Mouse (Mus musculus) MEL (cell line): ENCODE data around the gene Atp1a2. TPM values are rescaled to one million over a fixed set of nuclear protein-coding genes. Genes with fewer than 3 reads are reported as not detected.
A peak's percentile ranks its signal among the peaks of the same experiment; 100 is the strongest.

Experiments used
- DNase-seq: peaks from one replicate; pipeline ENCODE4 v3.0.0; 2011; ENCODE audit warnings: low read depth, low spot score
- H3K27ac ChIP-seq: 2 replicates; pipeline ENCODE4 v1.5.1; 2012; ENCODE audit warnings: low read depth, mild to moderate bottlenecking, control low read depth, low read length, moderate library complexity; ENCODE audit not compliant: control insufficient read depth
- H3K27me3 ChIP-seq, 2 experiments: fragments of 150-350 bp in 1 of 2; sonication (generic) in 1 of 2; 2 replicates each; pipeline ENCODE4 v1.6.1; 2012; ENCODE audit warnings: low read length in 2 of 2, mild to moderate bottlenecking in 2 of 2, improper control_type of control experiment in 1 of 2, moderate library complexity in 1 of 2; ENCODE audit not compliant: insufficient read depth in 2 of 2, control insufficient read depth in 1 of 2
- H3K36me3 ChIP-seq, 2 experiments: 2 replicates each; pipeline ENCODE4 v1.6.1; 2012 to 2014; ENCODE audit warnings: low read length in 2 of 2, improper control_type of control experiment in 1 of 2, inconsistent platforms in 1 of 2, mild to moderate bottlenecking in 1 of 2; ENCODE audit not compliant: insufficient read depth in 2 of 2, control insufficient read depth in 1 of 2
- H3K4me1 ChIP-seq, 2 experiments: fragments of 150-350 bp in 1 of 2; sonication (generic) in 1 of 2; 2 replicates each; pipeline ENCODE4 v1.6.1; 2012; ENCODE audit warnings: low read length in 2 of 2, improper control_type of control experiment in 1 of 2, mild to moderate bottlenecking in 1 of 2; ENCODE audit not compliant: insufficient read depth in 2 of 2, control insufficient read depth in 1 of 2
- H3K4me3 ChIP-seq, 2 experiments: fragments of 150-350 bp in 1 of 2; sonication (generic) in 1 of 2; 2 replicates each; pipeline ENCODE4 v1.5.1; 2012; ENCODE audit warnings: low read depth in 2 of 2, low read length in 2 of 2, mild to moderate bottlenecking in 2 of 2, moderate library complexity in 2 of 2, control low read depth in 1 of 2, improper control_type of control experiment in 1 of 2; ENCODE audit not compliant: control insufficient read depth in 1 of 2, insufficient read depth in 1 of 2
- H3K79me2 ChIP-seq: 2 replicates; pipeline ENCODE4 v1.6.1; 2012; ENCODE audit warnings: mild to moderate bottlenecking, low read length, moderate library complexity; ENCODE audit not compliant: control insufficient read depth, poor library complexity, insufficient read depth
- H3K9ac ChIP-seq: 2 replicates; pipeline ENCODE4 v1.6.1; 2012; ENCODE audit warnings: low read depth, mild to moderate bottlenecking, control low read depth, low read length, moderate library complexity; ENCODE audit not compliant: control insufficient read depth, poor library complexity, severe bottlenecking
- H3K9me3 ChIP-seq: fragments of 150-350 bp; sonication (generic); replicated peaks from 2 replicates; pipeline ENCODE4 v1.6.1; 2012; ENCODE audit warnings: mild to moderate bottlenecking, low read length, improper control_type of control experiment, moderate library complexity; ENCODE audit not compliant: insufficient read depth
- CHD1 ChIP-seq: IDR thresholded peaks from 2 replicates; pipeline ENCODE4 v1.6.1; 2012; ENCODE audit warnings: low read depth, mild to moderate bottlenecking, inconsistent platforms, low read length, improper control_type of control experiment
- CHD2 ChIP-seq: IDR thresholded peaks from 2 replicates; pipeline ENCODE4 v1.6.1; 2011; ENCODE audit warnings: low read length, improper control_type of control experiment
- ELF1 ChIP-seq: IDR thresholded peaks from 2 replicates; pipeline ENCODE4 v1.6.1; 2014; ENCODE audit warnings: low read depth, mild to moderate bottlenecking, inconsistent platforms, low read length, improper control_type of control experiment, moderate library complexity
- EP300 ChIP-seq, 2 experiments: IDR thresholded peaks; 2 replicates each; pipeline ENCODE4 v1.6.1; 2011; ENCODE audit warnings: improper control_type of control experiment in 2 of 2, low read length in 2 of 2, low read depth in 1 of 2, mild to moderate bottlenecking in 1 of 2
- ETS1 ChIP-seq: IDR thresholded peaks from 2 replicates; pipeline ENCODE4 v1.6.1; 2012; ENCODE audit warnings: low read depth, mild to moderate bottlenecking, inconsistent platforms, low read length, improper control_type of control experiment, moderate library complexity
- GATA1 ChIP-seq: IDR thresholded peaks from 2 replicates; pipeline ENCODE4 v1.6.1; 2011; ENCODE audit warnings: low read depth, low read length, improper control_type of control experiment
- JUND ChIP-seq: IDR thresholded peaks from 2 replicates; pipeline ENCODE4 v1.6.1; 2011; ENCODE audit warnings: low read depth, mild to moderate bottlenecking, improper control_type of control experiment, low read length
- KAT2A ChIP-seq: conservative IDR thresholded peaks from 2 replicates; pipeline ENCODE4 v1.6.1; 2012; ENCODE audit warnings: low read depth, low read length, improper control_type of control experiment, inconsistent platforms
- MAX ChIP-seq: IDR thresholded peaks from 2 replicates; pipeline ENCODE4 v1.6.1; 2011; ENCODE audit warnings: low read length, improper control_type of control experiment
- MAZ ChIP-seq: IDR thresholded peaks from 2 replicates; pipeline ENCODE4 v1.6.1; 2012; ENCODE audit warnings: low read depth, mild to moderate bottlenecking, inconsistent platforms, low read length, improper control_type of control experiment
- MYB ChIP-seq: IDR thresholded peaks from 2 replicates; pipeline ENCODE4 v1.6.1; 2011; ENCODE audit warnings: mild to moderate bottlenecking, low read depth, low read length, improper control_type of control experiment
- MYC ChIP-seq: IDR thresholded peaks from 2 replicates; pipeline ENCODE4 v1.6.1; 2011; ENCODE audit warnings: low read depth, mild to moderate bottlenecking, low read length, improper control_type of control experiment, moderate library complexity
- NELFE ChIP-seq: IDR thresholded peaks from 2 replicates; pipeline ENCODE4 v1.6.1; 2011; ENCODE audit warnings: low read depth, low read length, improper control_type of control experiment
- NRF1 ChIP-seq: IDR thresholded peaks from 2 replicates; pipeline ENCODE4 v1.6.1; 2014; ENCODE audit warnings: low read depth, mild to moderate bottlenecking, inconsistent platforms, low read length, improper control_type of control experiment, moderate library complexity; ENCODE audit not compliant: poor library complexity, insufficient read depth, severe bottlenecking
- POLR2A ChIP-seq, 2 experiments: IDR thresholded peaks; 2 replicates each; pipeline ENCODE4 v1.6.1; 2011 to 2012; ENCODE audit warnings: low read length in 2 of 2, mild to moderate bottlenecking in 2 of 2, control low read depth in 1 of 2, improper control_type of control experiment in 1 of 2, low read depth in 1 of 2, moderate library complexity in 1 of 2; ENCODE audit not compliant: control insufficient read depth in 1 of 2, insufficient read depth in 1 of 2, poor library complexity in 1 of 2
- POLR2AphosphoS5 ChIP-seq: IDR thresholded peaks from 2 replicates; pipeline ENCODE4 v1.6.1; 2012; ENCODE audit warnings: low read depth, borderline replicate concordance, mild to moderate bottlenecking, inconsistent platforms, low read length, moderate library complexity, mixed read lengths
- RCOR1 ChIP-seq: IDR thresholded peaks from 2 replicates; pipeline ENCODE4 v1.6.1; 2012; ENCODE audit warnings: low read depth, mild to moderate bottlenecking, inconsistent platforms, low read length, improper control_type of control experiment
- SIN3A ChIP-seq: IDR thresholded peaks from 2 replicates; pipeline ENCODE4 v1.6.1; 2012; ENCODE audit warnings: low read length, improper control_type of control experiment, inconsistent platforms
- SMC3 ChIP-seq: IDR thresholded peaks from 2 replicates; pipeline ENCODE4 v1.6.1; 2011; ENCODE audit warnings: low read depth, low read length, improper control_type of control experiment
- TAL1 ChIP-seq: IDR thresholded peaks from 2 replicates; pipeline ENCODE4 v1.6.1; 2012; ENCODE audit warnings: mild to moderate bottlenecking, inconsistent platforms, low read length, moderate library complexity, mixed read lengths
- TBP ChIP-seq: IDR thresholded peaks from 2 replicates; pipeline ENCODE4 v1.8.0; 2011; ENCODE audit warnings: low read depth, low read length, improper control_type of control experiment
- TCF12 ChIP-seq: IDR thresholded peaks from 2 replicates; pipeline ENCODE4 v1.6.1; 2014; ENCODE audit warnings: low read depth, mild to moderate bottlenecking, inconsistent platforms, low read length, improper control_type of control experiment, moderate library complexity
- USF2 ChIP-seq, 2 experiments: IDR thresholded peaks; 2 replicates each; pipeline ENCODE4 v1.6.1; 2011 to 2012; ENCODE audit warnings: improper control_type of control experiment in 2 of 2, low read length in 2 of 2, borderline replicate concordance in 1 of 2, inconsistent platforms in 1 of 2, low read depth in 1 of 2, mild to moderate bottlenecking in 1 of 2; ENCODE audit not compliant: insufficient read depth in 1 of 2
- ZC3H11A ChIP-seq: IDR thresholded peaks from 2 replicates; pipeline ENCODE4 v1.6.1; 2012; ENCODE audit warnings: low read depth, mild to moderate bottlenecking, inconsistent platforms, low read length, improper control_type of control experiment
- ZKSCAN1 ChIP-seq: IDR thresholded peaks from 2 replicates; pipeline ENCODE4 v1.6.1; 2012; ENCODE audit warnings: low read depth, mild to moderate bottlenecking, inconsistent platforms, low read length, improper control_type of control experiment, moderate library complexity
- ZMIZ1 ChIP-seq: IDR thresholded peaks from 2 replicates; pipeline ENCODE4 v1.6.1; 2012; ENCODE audit warnings: low read depth, mild to moderate bottlenecking, inconsistent platforms, low read length, improper control_type of control experiment, moderate library complexity
- polyA plus RNA-seq, 2 experiments: library from polyadenylated mRNA; stranded (reverse) in 1 of 2; unstranded in 1 of 2; fragments of >175 nt in 1 of 2; fragments of >200 nt in 1 of 2; gene quantifications; 2 replicates each; pipeline versions ENCODE4 v1.2.1 to v1.2.4; 2012; ENCODE audit warnings: low replicate concordance in 2 of 2, low read depth in 1 of 2; ENCODE audit not compliant: insufficient read length in 2 of 2, insufficient read depth in 1 of 2, missing spikeins in 1 of 2
- total RNA-seq: library from RNA; depleted of rRNA; stranded (reverse); fragments of 300-350 nt; gene quantifications from 2 replicates; pipeline ENCODE4 v1.2.3, GENCODE M21; 2012

Gene Atp1a2
- total and polyA plus RNA-seq, 3 experiments, result 0.04 TPM; not detected in 2

DNA sequence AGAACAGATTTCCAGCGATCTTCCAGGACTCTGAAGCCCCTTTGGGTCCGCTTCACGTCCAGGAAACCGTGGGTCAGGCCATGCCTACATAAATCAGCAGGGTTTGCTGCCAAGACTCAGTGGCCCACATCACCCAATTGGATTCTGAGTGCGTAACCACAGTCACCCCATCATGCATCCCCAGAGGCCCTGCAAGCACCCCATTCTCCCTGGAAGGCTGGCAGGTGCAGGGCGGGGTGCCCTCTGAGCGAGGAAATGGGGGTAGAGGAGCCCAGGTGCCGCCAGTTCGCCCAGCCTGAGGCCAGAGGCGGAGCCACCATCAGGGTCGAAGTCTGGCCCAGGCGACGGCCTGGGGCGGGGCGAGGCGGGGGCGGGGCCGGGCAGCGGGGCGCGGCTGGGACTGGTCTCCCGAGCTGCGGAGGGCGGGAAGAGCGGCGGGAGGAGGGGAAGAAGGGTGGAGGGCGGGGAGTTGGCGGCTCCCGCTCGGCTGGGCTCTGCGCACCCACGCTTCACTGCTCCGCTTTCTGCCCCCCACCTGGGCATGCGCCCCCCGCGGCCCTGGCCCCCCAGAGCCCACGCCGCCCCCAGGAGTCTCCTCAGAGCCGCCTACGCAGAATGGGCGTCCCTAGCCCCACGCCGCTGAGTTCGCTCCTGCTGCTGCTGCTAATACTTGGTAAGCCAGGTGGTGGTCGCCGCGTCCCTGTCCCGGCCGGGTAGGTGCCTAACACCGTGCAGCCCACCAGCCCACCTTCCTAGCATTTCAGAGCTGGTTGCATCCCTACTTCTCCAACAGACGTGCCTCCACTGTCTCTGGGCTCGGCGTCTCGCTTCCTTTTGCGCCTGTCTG, 14.3 kb upstream of the Atp1a2 start:
- DNase-seq, result peak; percentile 89
- H3K79me2 ChIP-seq, result peaks cover 22% of the 10 kb centered on the region
- H3K4me1 ChIP-seq, result peaks cover 2 to 10% of the 10 kb centered on the region in 2 experiments
- H3K27ac ChIP-seq, result peak overlapping the region; percentile 62
- peak; percentile 56; the same call in 1 of the 2 replicates for TF ChIP-seq NRF1
- TF ChIP-seq POLR2A (IDR thresholded peaks at IDR 0.05; ENCODE audit: control insufficient read depth in 1 of 2, insufficient read depth in 1 of 2, low read depth in 1 of 2, low read length in 2 of 2, poor library complexity in 1 of 2), result peak; percentile 33 to 56; a peak in 2 of 4 replicates
- no peak for TF ChIP-seq ZKSCAN1
- TF ChIP-seq SMC3, result 0 out of 2 replicates have a peak, but pooled peaks have one; percentile 3
- TF ChIP-seq NELFE, result peak; percentile 22; the same call in 1 of the 2 replicates
- 0 out of 2 replicates have a peak, but pooled peaks have one; percentile 1 for TF ChIP-seq TBP
- TF ChIP-seq KAT2A, result no peak
- peak; percentile 3; the same call in 1 of the 2 replicates for TF ChIP-seq SIN3A
- TF ChIP-seq ZMIZ1, result no peak
- 0 out of 2 replicates have a peak, but pooled peaks have one; percentile 13 for TF ChIP-seq TCF12
- no peaks in the 10 kb centered on the region for H3K9me3 ChIP-seq
- H3K36me3 ChIP-seq, result 0 out of 4 replicates have a peak, but pooled peaks cover 0 to 3% of the 10 kb centered on the region in 2 experiments
- H3K9ac ChIP-seq, result peak overlapping the region; percentile 90
- H3K4me3 ChIP-seq, result peak overlapping the region; percentile 86 to 93
- H3K27me3 ChIP-seq, result no peaks in the 10 kb centered on the region

DNA sequence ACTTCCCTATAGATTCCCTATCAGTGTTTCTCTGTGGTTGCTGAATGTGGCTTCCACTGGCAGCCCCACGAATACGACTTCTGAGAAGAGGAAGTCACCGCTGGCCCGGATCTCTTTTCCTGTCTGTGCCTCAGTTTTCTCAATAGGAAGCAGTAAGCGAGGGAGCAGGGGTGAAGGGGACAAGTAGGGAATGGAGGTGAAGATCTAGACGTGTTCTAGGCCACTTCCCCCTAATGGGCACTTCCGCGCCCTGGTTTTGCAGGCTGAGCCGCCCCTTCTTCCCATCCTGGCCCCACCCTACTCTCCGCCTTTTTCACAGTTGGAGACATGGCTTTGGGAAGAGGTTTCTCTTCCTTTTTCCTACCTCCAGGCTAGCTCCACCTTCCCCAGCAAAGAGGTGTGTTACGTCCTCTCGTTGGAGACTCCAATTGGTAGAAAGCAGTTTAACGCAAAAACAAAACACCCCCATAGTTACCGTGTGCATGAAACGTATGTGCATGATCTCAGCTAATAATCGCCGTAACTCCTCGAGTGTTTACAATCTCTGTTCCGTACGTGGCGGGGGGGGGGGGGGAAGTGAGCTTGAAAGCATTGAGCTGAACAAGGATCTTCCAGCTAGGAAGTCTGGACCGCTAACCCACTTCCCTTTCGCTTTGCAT, 13.5 kb upstream of the Atp1a2 start:
- Histone ChIP-seq H3K9me3 (no peaks in the 10 kb centered on the region), H3K79me2 (peaks cover 22% of the 10 kb centered on the region), H3K36me3 (0 out of 4 replicates have a peak, but pooled peaks cover 0 to 3% of the 10 kb centered on the region in 2 experiments), H3K27ac (peak overlapping the region; percentile 62), H3K9ac (peak overlapping the region; percentile 55), H3K4me3 (peak overlapping the region; percentile 61 to 83), H3K27me3 (no peaks in the 10 kb centered on the region), H3K4me1 (peaks cover 2 to 10% of the 10 kb centered on the region in 2 experiments)
- DNase-seq, result peak; percentile 90
- no peak for TF ChIP-seq CHD1
- no peak; the same call in 1 of the 2 replicates for TF ChIP-seq ETS1
- TF ChIP-seq MYB, result no peak
- TF ChIP-seq JUND, result no peak
- TF ChIP-seq MAX, result 0 out of 2 replicates have a peak, but pooled peaks have one; percentile 12
- TF ChIP-seq RCOR1, result peak; percentile 76
- peak; percentile 37; the same call in 1 of the 2 replicates for TF ChIP-seq GATA1
- no peak for TF ChIP-seq CHD2
- TF ChIP-seq USF2 (IDR thresholded peaks at IDR 0.05; ENCODE audit: borderline replicate concordance in 1 of 2, insufficient read depth in 1 of 2, low read depth in 1 of 2, low read length in 2 of 2), result no peak
- 0 out of 2 replicates have a peak, but pooled peaks have one; percentile 43 for TF ChIP-seq TBP
- TF ChIP-seq ZC3H11A, result no peak
- TF ChIP-seq KAT2A, result 0 out of 2 replicates have a peak, but pooled peaks have one; percentile 23
- TF ChIP-seq TCF12, result no peak
- no peak for TF ChIP-seq MYC
- no peak for TF ChIP-seq ZKSCAN1
- TF ChIP-seq POLR2AphosphoS5, result no peak
- TF ChIP-seq NRF1, result no peak
- TF ChIP-seq SIN3A, result peak; percentile 66; the same call in 1 of the 2 replicates
- TF ChIP-seq MAZ, result 0 out of 2 replicates have a peak, but pooled peaks have one; percentile 6
- no peak for TF ChIP-seq TAL1
- peak; percentile 51 for TF ChIP-seq ELF1
- TF ChIP-seq EP300 (IDR thresholded peaks at IDR 0.05; ENCODE audit: low read depth in 1 of 2, low read length in 2 of 2), result peak; percentile 42 to 69; a peak in 3 of 4 replicates
